Mouse (Mus musculus) brain, adult 2 months (tissue): ENCODE measurements around the gene Mylk2.

ENCODE experiments used
- DNase-seq: peaks from one replicate; pipeline ENCODE4 v3.0.0; 2011; ENCODE audit warnings: low read depth, low spot score

Mylk2 gene

DNA sequence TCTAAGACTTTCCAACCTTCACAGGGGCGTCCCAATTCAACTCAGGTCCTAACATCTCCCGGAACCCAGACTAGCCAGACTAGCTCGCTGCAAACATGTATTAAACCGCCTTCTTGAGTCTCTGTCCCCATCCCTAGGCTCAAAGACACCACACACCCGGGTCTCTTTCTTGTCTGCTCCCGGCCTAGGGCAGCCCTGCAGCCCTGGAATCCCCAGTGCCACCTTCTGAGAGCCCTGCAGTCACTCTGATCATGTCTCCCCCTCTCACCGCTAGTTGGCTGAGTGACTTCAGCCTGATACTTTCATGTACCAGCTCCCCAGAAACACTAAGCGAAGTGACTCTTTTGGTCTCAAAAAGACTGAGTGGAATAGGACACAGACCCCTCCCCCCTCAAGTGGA lies 32.4 kb downstream of the Mylk2 start:
- DNase-seq = peak; percentile 46

DNA sequence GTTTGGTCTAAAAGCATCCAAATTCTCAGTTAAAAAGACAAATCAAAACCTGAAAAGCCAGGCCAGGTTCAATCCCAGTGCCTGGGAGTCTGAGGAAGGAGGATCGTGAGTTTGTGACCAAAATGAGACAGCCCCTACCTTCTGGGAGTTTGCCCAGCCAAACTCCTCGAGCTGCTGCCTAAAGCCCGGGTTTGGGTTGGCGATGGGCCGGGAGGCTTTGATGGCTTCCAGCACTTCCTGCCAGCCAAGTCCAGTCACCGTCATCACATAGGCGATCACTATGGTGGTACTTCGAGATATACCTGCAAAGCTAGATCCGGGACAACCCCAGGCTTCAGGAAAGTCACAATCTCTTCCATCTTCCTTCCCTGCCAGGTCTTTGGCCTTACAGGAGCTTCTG lies 32.9 kb downstream of the Mylk2 start:
- DNase-seq = no peak

DNA sequence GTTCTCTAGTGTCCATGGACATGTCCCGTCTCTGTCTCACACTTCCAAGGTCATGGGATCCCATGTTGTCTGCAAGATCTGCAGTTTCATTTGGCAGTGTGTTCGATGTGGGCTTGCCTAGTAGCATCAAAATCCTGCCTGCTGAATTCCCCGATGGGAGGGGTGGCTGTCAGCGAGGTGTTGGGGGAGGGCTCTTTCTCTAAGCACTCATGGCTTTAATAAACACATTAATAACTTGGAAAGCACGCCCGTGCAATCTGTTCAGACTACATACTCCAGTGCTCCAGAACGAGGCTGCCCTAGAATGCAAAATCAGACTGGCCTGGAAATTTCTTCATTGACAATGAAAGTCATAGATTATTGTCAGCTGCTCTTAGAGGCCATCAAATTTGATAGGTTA lies 35.9 kb downstream of the Mylk2 start:
- DNase-seq = peak; percentile 80

- peak; percentile 57 for DNase-seq
These were observed 37.4 kb downstream of the Mylk2 start for GRCm38 (mm10) chr2:152948438-152949020.

DNA sequence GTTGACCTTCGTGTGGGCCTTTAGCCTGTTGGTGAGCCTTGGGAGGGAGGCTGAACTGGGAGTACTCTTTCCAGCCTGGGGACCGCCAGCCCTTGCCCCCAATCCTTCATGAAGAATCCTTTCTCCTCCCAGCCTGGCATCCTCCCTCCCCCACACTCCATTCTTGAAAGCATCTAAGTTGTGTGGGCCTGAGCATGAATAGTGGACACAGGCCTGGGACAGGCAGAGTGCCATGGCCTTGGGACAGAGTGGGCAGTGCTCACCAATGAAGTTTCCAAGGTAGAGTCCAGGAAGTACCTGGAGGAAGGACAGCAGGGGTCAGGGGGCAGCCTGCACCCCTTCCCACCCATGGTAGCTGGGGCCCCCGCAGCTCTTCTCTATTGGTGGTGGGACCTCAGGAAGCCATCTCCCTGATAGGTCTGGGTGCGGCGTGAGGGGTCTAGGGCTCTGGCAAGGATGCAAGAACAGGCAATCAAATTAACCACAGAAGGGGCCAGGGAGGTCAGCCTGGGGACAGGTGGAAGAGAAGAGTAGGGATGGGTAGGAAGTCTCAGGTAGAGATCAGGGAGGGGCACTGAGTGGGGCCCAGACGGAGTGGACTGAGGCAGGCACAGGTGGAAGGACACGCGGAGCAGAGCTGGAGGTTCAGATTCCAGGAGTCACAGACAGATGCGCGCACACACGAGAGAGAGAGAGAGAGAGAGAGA lies 39.4 kb downstream of the Mylk2 start:
- no peak for DNase-seq

GRCm38 (mm10) chr2:152951065-152951849 lies 40.1 kb downstream of the Mylk2 start, which contains the start of gene Dusp15:
Gene Dusp15, minus strand, starts transcription at chr2:152951698.
- DNase-seq = peak; percentile 82

DNA sequence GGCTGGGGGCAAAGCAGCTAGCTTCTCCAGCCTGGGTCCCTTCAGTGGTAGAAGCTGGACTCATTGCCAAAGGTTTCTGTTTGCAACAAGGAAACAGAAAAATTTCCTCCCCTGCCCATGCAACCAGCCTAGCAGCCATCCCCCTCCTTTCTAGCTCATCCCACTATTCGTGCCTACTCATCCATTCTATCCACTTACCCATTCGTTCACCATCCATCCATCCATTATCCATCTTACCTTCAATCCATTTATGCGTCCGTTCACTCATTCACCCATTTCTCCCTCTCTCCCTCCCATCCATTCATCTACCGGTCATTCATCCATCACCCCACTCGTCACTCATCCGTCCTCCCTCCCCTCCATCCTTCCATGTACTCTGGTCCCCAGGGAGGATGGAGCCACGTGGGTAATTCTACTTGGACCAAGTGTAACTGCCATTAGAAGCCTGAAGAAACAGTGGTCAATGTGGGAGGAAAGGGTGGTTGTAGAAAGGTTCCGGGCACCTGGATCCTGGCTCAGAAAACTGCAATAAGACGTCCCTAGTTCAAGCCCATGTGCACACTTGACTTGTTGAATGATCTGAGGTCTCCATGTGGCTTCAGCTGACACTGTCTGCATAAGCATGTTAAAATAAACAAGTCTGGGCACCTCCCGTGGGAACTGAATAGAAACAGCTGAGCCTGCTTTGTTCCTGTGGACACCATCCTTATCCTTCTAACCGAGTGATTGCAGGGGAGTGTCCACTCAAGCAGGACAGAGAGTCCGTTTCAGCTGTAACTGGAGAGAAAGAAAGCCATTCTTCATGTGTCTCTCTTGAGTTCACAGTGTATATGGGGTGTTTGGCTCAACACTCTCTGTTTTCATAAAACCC lies 40.9 kb downstream of the Mylk2 start:
- peak; percentile 67 for DNase-seq

GRCm38 (mm10) chr2:152958116-152958515 lies 47.0 kb downstream of the Mylk2 start:
- DNase-seq = no peak

DNA sequence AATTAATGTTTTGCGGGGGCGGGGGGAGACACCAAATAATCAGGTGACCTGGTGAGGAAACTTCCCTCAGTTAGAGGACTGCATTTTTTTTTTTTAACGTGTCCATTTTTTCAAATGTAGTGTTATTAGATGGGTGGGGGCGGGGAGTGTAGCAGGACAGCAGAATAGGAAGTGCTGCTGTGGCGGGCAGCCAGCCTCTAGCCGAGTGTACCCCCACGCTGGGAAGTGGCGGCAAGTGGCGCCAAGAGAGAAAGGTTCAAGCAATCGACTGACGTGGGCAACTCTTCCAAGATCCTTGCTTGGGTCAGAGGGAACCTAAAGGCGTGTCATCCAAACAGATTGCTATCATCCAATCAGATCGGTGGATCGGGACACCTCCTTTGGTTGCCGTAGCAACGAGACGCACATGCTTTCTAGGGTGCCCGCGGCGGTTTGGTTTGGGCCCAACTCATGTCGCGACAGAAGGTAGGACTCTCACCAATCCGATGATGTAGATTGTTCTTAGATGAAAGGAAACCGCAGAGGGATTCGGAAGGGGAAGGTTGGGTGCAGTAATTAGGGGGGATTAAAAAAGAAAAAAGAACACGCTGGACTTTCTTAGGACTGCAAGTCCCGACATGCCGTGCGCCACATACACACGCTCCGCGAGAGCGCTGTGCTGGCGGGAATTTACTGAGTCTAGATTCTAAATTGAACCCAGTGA lies 51.1 kb downstream of the Mylk2 start, which contains the start of gene Ttll9:
Gene Ttll9 (plus strand): TSS at position 395 of the 703 bp plus-strand sequence.
- DNase-seq = peak; percentile 95

DNA sequence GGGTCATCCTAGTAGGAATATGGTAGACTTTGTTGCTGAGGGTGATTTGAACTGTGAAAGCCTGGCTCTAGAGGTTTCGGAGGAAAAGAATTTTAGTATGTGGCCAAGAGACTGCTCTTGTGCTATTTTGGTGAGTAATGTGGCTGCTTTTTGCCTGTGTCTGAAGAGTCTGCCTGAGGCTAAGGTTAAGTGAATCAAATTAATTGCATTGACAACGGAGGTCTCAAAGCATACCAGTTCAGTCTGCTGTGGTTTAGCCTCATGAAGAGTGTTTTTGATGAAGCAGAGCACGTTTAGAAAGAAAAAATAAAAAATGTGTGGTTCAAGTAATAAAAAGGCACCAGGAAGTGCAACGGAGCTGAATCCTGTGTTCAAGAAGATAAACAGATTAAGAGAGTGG lies 54.4 kb downstream of the Mylk2 start:
- no peak for DNase-seq
